Mouse (Mus musculus): ENCODE data around the gene Mef2c.

The Mef2c gene

GRCm38 (mm10) chr13:83608851-83609516 lies 105.2 kb downstream of the Mef2c start:
- DNase-seq (ENCODE audit: low spot score in 2 of 2), result no peak

- DNase-seq (ENCODE audit: low spot score in 2 of 2), result no peak
These were observed 105.7 kb downstream of the Mef2c start for GRCm38 (mm10) chr13:83609517-83609878.

GRCm38 (mm10) chr13:83610124-83610523 lies 106.3 kb downstream of the Mef2c start:
- no peak for DNase-seq (ENCODE audit: low spot score in 2 of 2)

GRCm38 (mm10) chr13:83612195-83612594 lies 108.4 kb downstream of the Mef2c start:
- DNase-seq (ENCODE audit: low spot score in 2 of 2), result no peak

- DNase-seq (ENCODE audit: low spot score in 2 of 2), result no peak
These were observed 112.0 kb downstream of the Mef2c start for GRCm38 (mm10) chr13:83615875-83616274.

GRCm38 (mm10) chr13:83624651-83625050 lies 120.8 kb downstream of the Mef2c start:
- DNase-seq (ENCODE audit: low spot score in 2 of 2), result no peak

GRCm38 (mm10) chr13:83627429-83627828 lies 123.6 kb downstream of the Mef2c start:
- no peak for DNase-seq (ENCODE audit: low spot score in 2 of 2)

GRCm38 (mm10) chr13:83628139-83628538 lies 124.3 kb downstream of the Mef2c start:
- DNase-seq (ENCODE audit: low spot score in 2 of 2), result no peak

- DNase-seq (ENCODE audit: low spot score in 2 of 2), result no peak
These were observed 129.3 kb downstream of the Mef2c start for GRCm38 (mm10) chr13:83633155-83633554.

- DNase-seq (ENCODE audit: low spot score in 2 of 2), result no peak
These were observed 131.4 kb downstream of the Mef2c start for GRCm38 (mm10) chr13:83635218-83635617.

GRCm38 (mm10) chr13:83637666-83638065 lies 133.8 kb downstream of the Mef2c start:
- no peak for DNase-seq (ENCODE audit: low spot score in 2 of 2)

GRCm38 (mm10) chr13:83638735-83639134 lies 134.9 kb downstream of the Mef2c start:
- no peak for DNase-seq (ENCODE audit: low spot score in 2 of 2)

GRCm38 (mm10) chr13:83649051-83649450 lies 145.2 kb downstream of the Mef2c start:
- peak in 1 of 2 experiments; percentile 24 for DNase-seq (ENCODE audit: low spot score in 2 of 2)

GRCm38 (mm10) chr13:83649795-83650476 lies 146.1 kb downstream of the Mef2c start:
- DNase-seq (ENCODE audit: low spot score in 2 of 2), result peak; percentile 39 to 46

GRCm38 (mm10) chr13:83650807-83651206 lies 147.0 kb downstream of the Mef2c start:
- peak in 1 of 2 experiments; percentile 18 for DNase-seq (ENCODE audit: low spot score in 2 of 2)

- DNase-seq (ENCODE audit: low spot score in 2 of 2), result peak in 1 of 2 experiments; percentile 25
These were observed 148.2 kb downstream of the Mef2c start for GRCm38 (mm10) chr13:83651941-83652548.

- DNase-seq (ENCODE audit: low spot score in 2 of 2), result no peak
These were observed 148.7 kb downstream of the Mef2c start for GRCm38 (mm10) chr13:83652560-83652959.

GRCm38 (mm10) chr13:83654889-83655769 lies 151.3 kb downstream of the Mef2c start:
- DNase-seq (ENCODE audit: low spot score in 2 of 2), result peak; percentile 93

- DNase-seq (ENCODE audit: low spot score in 2 of 2), result peak; percentile 55 to 69
These were observed 152.3 kb downstream of the Mef2c start for GRCm38 (mm10) chr13:83656094-83656493.

GRCm38 (mm10) chr13:83656773-83657172 lies 152.9 kb downstream of the Mef2c start:
- peak in 1 of 2 experiments; percentile 9 for DNase-seq (ENCODE audit: low spot score in 2 of 2)

GRCm38 (mm10) chr13:83660722-83661121 lies 156.9 kb downstream of the Mef2c start:
- DNase-seq (ENCODE audit: low spot score in 2 of 2), result peak; percentile 38 to 55

- DNase-seq (ENCODE audit: low spot score in 2 of 2), result peak in 1 of 2 experiments; percentile 25
These were observed 157.3 kb downstream of the Mef2c start for GRCm38 (mm10) chr13:83661166-83661565.

Data from right cerebral cortex, postnatal 10 days (tissue).